Mouse (Mus musculus) thymus, postnatal 10 days (tissue): ENCODE results near the gene Ivns1abp.
"Not testable (repeated sequence)": the region's sequence is repeated elsewhere in the genome, so short reads cannot be mapped to it uniquely, and the experiment has no call there.

Experiments used
- DNase-seq, 2 experiments: peaks; one replicate each; pipeline ENCODE4 v3.0.0; 2021; ENCODE audit warnings: low spot score in 2 of 2

Gene Ivns1abp

GRCm38 (mm10) chr1:151344283-151345108 is at the start of gene Ivns1abp:
Gene Ivns1abp, plus strand, starts transcription at chr1:151344477.
- DNase-seq, result peak; percentile 98

- DNase-seq, result no peak
Measured at GRCm38 (mm10) chr1:151295486-151295885, 48.8 kb upstream of the Ivns1abp start.

GRCm38 (mm10) chr1:151296621-151297020 is 47.7 kb upstream of the Ivns1abp start:
- no peak for DNase-seq

GRCm38 (mm10) chr1:151297025-151297424 is 47.3 kb upstream of the Ivns1abp start:
- DNase-seq, result no peak

GRCm38 (mm10) chr1:151297596-151297995 is 46.7 kb upstream of the Ivns1abp start:
- DNase-seq, result no peak

GRCm38 (mm10) chr1:151301456-151301855 is 42.8 kb upstream of the Ivns1abp start:
- DNase-seq, result no peak

- DNase-seq, result no peak
Measured at GRCm38 (mm10) chr1:151301904-151302303, 42.4 kb upstream of the Ivns1abp start.

GRCm38 (mm10) chr1:151303265-151303664 is 41.0 kb upstream of the Ivns1abp start:
- no peak for DNase-seq

- DNase-seq, result not testable (repeated sequence)
Measured at GRCm38 (mm10) chr1:151305001-151305400, 39.3 kb upstream of the Ivns1abp start.

- DNase-seq, result no peak
Measured at GRCm38 (mm10) chr1:151307059-151307458, 37.2 kb upstream of the Ivns1abp start.

- DNase-seq, result no peak
Measured at GRCm38 (mm10) chr1:151307821-151308220, 36.5 kb upstream of the Ivns1abp start.

GRCm38 (mm10) chr1:151308508-151308907 is 35.8 kb upstream of the Ivns1abp start:
- DNase-seq, result no peak

GRCm38 (mm10) chr1:151310511-151310910 is 33.8 kb upstream of the Ivns1abp start:
- DNase-seq, result no peak

- no peak for DNase-seq
Measured at GRCm38 (mm10) chr1:151311379-151311778, 32.9 kb upstream of the Ivns1abp start.

GRCm38 (mm10) chr1:151319267-151319666 is 25.0 kb upstream of the Ivns1abp start:
- no peak for DNase-seq

- no peak for DNase-seq
Measured at GRCm38 (mm10) chr1:151320408-151320807, 23.9 kb upstream of the Ivns1abp start.

- DNase-seq, result no peak
Measured at GRCm38 (mm10) chr1:151325328-151325727, 18.9 kb upstream of the Ivns1abp start.

- no peak for DNase-seq
Measured at GRCm38 (mm10) chr1:151328341-151329097, 15.8 kb upstream of the Ivns1abp start.

- no peak for DNase-seq
Measured at GRCm38 (mm10) chr1:151329601-151330000, 14.7 kb upstream of the Ivns1abp start.

GRCm38 (mm10) chr1:151332819-151333218 is 11.5 kb upstream of the Ivns1abp start:
- no peak for DNase-seq

GRCm38 (mm10) chr1:151338234-151338633 is 6.0 kb upstream of the Ivns1abp start:
- DNase-seq, result no peak

- no peak for DNase-seq
Measured at GRCm38 (mm10) chr1:151338941-151339340, 5.3 kb upstream of the Ivns1abp start.
